Mouse (Mus musculus): ENCODE measurements at regions not wholly inside any gene's neighbourhood (a gene's known extent, or its start where the extent isn't known, plus 50 kb on each side); places are given as distances from the start of the nearest gene placed in this dataset.

DNA sequence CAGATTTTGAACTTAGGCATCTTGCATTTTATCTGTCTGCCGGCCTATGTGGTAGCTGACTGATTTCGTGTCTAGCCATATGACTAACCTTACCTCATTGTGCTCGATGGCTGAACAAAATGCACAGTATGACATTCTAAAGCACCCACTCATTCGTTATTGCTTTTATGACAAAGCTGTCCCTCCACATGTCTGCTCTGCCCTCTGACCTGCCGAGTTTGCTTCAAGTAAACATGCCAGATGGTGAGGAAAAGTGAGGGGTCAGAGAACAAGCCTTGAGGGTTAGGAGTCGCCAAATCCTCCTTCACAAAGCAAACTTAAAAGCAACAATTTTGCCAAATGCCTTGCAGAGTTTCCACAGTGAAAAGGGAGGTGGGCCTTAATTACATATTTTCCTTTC is 196.0 kb upstream of the Elavl2 start:
- DNase-seq (ENCODE audit: low spot score in 2 of 2) = no peak

GRCm38 (mm10) chr4:91595766-91596165 is 195.2 kb upstream of the Elavl2 start:
- DNase-seq (ENCODE audit: low spot score in 2 of 2) = no peak

DNA sequence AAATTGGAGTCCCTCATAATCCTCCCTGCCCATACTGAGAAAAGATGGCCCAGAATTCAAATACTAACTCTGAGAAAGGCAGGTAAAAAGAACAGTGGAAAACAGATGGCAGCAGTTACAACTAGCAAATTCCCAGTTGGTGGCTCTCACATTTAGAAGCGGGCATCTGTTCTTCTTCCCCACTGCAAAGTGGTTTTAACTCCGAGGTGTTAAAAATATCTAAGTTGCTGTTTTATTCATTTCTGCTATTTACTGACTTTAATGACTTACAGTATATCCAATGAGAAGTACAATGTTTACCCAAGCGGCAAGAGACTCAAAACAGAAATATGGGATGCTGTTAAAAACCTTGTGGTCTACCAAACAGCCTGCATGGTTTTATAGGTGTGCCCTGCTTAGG is 189.2 kb upstream of the Elavl2 start:
- peak; percentile 20 to 57 for DNase-seq (ENCODE audit: low spot score in 2 of 2)

- no peak for DNase-seq (ENCODE audit: low spot score in 2 of 2)
These were observed 187.0 kb upstream of the Elavl2 start for GRCm38 (mm10) chr4:91587541-91588059.

- no peak for DNase-seq (ENCODE audit: low spot score in 2 of 2)
These were observed 182.4 kb upstream of the Elavl2 start for GRCm38 (mm10) chr4:91583035-91583434.

GRCm38 (mm10) chr4:91557452-91557851 is 156.9 kb upstream of the Elavl2 start:
- DNase-seq (ENCODE audit: low spot score in 2 of 2) = no peak

DNA sequence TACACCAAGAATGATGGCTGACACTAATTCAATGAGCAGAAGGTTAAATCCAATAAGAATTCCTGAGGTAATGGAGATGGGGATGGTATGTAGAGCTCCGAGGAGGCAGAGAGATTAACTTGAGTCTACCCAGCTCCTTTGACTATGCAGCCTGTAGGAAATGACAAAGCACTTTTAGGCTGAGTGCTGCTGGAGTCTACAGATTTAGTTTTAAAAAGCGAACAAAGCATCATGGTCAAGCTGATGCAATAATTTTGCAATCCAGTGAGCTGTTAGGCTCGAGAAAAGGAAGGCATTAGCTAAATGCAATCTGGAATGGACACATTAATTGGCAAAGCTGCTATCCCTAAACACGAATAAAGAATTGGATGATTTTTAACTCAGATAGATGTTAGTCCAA is 156.4 kb upstream of the Elavl2 start:
- DNase-seq (ENCODE audit: low spot score in 2 of 2) = no peak

GRCm38 (mm10) chr4:91524367-91524766 is 123.8 kb upstream of the Elavl2 start:
- no peak for DNase-seq (ENCODE audit: low spot score in 2 of 2)

GRCm38 (mm10) chr4:91511543-91511942 is 111.0 kb upstream of the Elavl2 start:
- DNase-seq (ENCODE audit: low spot score in 2 of 2) = no peak

GRCm38 (mm10) chr4:91509937-91510336 is 109.4 kb upstream of the Elavl2 start:
- DNase-seq (ENCODE audit: low spot score in 2 of 2) = no peak

DNA sequence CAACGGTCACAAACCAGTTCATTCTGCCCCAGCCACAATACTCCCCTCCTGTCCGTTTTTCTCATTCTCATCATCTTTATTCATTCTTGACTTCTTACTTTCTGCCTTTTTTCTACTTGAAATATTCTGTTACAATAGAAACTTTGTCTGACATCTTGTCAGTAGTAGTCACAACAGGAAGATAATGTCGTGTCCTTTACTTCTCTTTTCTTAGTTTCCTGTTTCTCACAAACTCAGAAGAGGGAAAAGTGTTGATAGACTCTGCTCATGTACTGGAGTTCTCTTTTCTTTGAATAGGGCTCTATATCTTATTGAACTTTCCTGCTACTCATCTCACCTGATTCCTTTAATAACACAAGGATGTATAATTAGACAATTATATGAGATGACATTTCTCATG is 102.7 kb upstream of the Elavl2 start:
- DNase-seq (ENCODE audit: low spot score in 2 of 2) = no peak

- DNase-seq (ENCODE audit: low spot score in 2 of 2) = no peak
These were observed 81.4 kb upstream of the Elavl2 start for GRCm38 (mm10) chr4:91481863-91482475.
